Mouse (Mus musculus) sigmoid colon, adult 10 weeks (tissue): ENCODE data around the gene Gtf3c4. TPM values are rescaled to one million over a fixed set of nuclear protein-coding genes. Genes with fewer than 3 reads are reported as not detected.

Source experiments
- polyA plus RNA-seq: library from polyadenylated mRNA; stranded (reverse); fragments of 350-450 nt; fragmentation: Illumina TruSeq; extraction: RNeasy Lipid Tissue Mini Kit (QIAGEN cat#74804); gene quantifications from one replicate; pipeline ENCODE4 v1.2.3, GENCODE M21; 2014; ENCODE audit warnings: low read depth, low replicate concordance

Gtf3c4 gene
- polyA plus RNA-seq = 14.7 TPM

DNA sequence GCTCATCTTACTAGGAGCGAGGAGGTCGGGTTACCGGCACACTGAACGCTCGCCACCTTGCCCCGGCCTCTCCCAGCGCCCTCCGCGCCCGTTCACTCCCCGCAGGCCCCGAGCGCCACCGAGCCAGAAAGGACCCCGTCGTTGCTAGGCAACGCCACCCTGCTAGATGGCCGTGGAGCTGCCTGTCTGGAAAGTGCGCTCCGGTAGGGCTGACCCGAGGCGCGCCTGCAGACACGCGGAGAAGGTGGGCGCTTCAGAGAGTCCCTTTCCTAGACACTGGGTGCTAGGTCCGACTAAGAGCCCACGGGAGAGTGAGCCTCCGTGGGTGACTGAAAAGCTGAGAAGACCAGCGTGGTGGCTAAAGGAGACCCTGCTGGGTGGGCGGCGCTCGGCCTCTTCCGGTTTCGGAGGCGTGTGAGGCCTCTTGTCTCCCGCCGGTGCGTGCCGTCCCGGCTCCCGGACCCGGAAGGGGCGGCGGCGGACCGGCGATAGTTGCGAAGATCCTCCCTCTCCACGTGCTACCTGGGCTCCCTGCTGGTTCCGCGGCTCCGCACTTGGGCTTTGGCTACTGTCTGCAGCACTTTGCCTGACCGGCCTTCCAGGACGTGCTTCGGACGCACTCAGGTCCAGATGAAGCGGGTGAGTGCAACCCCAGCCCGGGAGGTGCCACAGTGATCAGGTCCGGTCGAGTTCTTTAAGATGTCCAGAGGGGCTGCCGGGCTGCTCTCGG is at the start of gene Gtf3c4, which contains the start of gene Ddx31:
Gene Gtf3c4 (minus strand): TSS at position 139 of the 730 bp plus-strand sequence.
Gene Ddx31 (plus strand): TSS at position 185 of the 730 bp plus-strand sequence.

Other genes with a start within 250 kb of the Gtf3c4 start
- gene Gfi1b, start 218.4 kb downstream of the Gtf3c4 start, polyA plus RNA-seq = not detected
- 10.9 TPM for gene Tsc1, start 199.1 kb downstream of the Gtf3c4 start, polyA plus RNA-seq
- gene Spaca9, start 140.6 kb downstream of the Gtf3c4 start, polyA plus RNA-seq = not detected
- not detected for gene Ak8, start 140.2 kb downstream of the Gtf3c4 start, polyA plus RNA-seq
- 5.0 TPM for gene Ddx31, start within 50 bp of the Gtf3c4 start, polyA plus RNA-seq
- not detected for gene Barhl1, start 76.3 kb upstream of the Gtf3c4 start, polyA plus RNA-seq
- gene Cfap77, start 214.7 kb upstream of the Gtf3c4 start, polyA plus RNA-seq = 0.41 TPM
- gene Ttf1, start 219.9 kb upstream of the Gtf3c4 start, polyA plus RNA-seq = 24.5 TPM